Mouse (Mus musculus) cerebellum, postnatal 4 days (tissue): ENCODE measurements around the gene Foxred2.

Experiments used
- DNase-seq, 2 experiments: peaks; one replicate each; pipeline ENCODE4 v3.0.0; 2022; ENCODE audit warnings: low spot score in 2 of 2, mixed read lengths in 1 of 2

Gene Foxred2

DNA sequence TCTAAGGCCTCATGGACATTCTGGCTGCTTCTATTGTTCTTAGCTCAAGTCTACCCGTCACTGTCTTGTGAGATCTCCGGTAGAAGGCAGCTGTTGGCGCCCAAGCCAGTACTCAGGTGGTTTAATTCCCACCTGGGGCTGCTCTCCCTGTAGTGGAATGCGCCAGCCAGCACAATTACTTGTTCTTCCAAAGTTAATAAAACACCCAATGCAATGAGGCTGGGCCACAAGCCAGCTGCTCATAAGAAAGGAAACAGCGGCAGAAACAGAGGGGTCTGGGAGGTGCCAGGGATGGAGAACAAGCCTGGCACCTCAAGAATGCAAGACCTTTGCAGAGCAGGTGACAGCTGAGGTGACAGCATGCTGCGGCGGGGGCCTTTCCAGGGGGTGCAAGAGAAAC is 7.5 kb downstream of the Foxred2 start:
- no peak for DNase-seq

DNA sequence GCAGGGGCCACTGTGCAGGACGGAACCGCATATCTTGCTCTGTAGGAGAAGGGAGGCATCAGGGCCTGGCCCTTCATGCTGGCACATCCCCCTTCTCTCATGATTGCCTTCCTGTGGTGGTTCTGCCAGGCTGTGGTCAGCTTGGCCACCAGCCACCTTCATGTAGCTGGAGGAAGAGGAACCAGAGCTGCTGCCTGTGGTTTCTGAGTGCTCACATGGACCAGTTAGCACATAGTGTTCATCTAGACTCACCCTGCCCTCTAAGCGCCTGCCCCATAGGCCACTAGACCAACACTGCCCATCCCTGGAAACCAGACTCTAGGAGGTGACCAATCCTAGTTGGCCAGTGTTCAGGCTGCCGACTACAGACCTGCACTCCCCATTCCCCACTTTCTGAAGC is 10.8 kb downstream of the Foxred2 start:
- DNase-seq = no peak

DNA sequence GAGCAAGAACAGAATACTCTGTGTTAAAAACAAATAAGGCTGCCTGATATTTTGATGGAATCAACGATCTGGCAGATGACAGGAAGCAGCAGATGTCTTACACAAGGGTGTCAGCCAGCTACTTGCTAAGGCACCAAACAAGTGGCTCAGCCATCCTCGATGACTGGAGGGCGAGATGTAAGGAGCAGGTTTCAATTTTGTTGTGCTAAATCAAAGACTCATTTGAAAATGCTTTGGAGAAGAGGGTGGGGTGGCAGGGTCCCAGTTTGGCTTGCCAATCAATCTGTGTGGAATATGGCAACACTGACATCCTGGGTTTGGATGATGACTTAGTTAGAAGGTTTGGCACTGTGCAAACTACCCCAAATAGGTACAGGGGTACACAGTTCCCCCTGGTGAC is 15.0 kb downstream of the Foxred2 start:
- no peak for DNase-seq

DNA sequence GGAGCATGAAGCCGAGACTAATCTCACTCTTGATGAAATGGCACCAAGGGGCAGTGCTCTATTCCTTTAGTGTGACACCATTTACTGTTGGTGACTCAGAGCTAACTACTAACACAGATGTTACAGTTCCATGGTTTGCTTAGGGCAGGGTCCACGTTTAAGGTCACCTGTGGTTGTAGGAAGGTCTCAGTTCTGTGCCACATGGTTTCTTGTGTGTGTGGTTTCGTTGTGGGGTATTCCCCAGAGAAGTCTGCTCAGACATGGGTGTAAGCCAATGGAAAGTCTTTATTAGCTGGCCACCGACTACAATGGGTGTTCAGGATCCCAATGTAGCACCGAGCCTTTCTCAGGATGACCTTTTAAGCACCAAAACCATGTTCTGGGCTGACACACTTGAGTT is 18.0 kb downstream of the Foxred2 start:
- DNase-seq = no peak

DNA sequence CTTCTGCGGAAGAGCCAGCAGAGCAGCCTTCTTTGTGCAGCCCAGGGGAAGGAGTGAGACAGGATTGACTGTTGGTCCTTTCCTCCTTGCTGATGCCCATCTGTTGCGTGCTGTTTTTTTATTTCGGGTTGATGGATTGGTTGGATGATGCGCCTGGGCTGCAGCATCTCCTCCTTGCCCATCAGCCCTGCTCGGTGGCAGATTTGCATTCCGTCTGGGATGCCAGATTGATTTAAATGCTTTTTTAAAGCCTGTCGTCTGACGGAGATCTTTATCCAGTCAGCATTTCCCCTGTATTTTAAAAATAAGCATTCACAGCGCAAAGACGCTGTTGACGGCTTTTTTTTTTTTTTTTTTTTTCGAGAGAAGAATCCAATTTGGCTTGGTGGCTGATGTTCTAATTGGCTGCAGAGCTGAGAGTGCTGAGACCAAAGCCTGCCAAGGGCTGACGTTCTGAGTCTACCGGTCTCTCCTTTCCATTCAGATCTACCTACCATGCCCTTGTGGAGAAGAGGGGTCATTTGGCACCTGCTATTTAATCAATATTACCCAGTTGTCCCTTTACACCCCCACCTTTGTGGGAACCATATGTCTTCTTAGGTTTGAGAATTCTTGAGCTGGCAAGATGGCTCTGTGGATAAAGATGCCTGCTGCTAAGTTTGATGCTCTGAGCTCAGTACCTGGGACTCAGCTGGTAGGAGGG is 20.7 kb downstream of the Foxred2 start:
- peak in 1 of 2 experiments; percentile 29 for DNase-seq

DNA sequence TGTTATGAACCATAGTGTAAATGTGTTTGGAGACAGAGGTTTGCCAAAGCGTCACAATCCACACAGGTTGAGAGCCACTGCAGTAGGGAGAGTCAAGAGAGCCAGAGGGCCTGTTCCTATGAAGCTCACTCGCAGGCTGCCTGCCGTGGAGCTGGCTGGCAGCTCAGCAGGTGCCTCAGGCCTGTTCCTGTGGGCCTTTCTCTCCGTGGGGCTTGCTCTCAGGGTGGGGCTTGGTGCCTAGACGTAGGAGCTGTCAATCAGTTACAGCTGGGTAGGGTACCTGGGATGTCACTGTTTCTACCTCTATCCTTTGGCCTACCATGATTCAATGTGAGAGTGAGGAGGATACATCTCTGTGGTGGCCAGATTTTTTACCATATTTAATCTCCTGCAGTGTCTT is 21.6 kb downstream of the Foxred2 start:
- no peak for DNase-seq

DNA sequence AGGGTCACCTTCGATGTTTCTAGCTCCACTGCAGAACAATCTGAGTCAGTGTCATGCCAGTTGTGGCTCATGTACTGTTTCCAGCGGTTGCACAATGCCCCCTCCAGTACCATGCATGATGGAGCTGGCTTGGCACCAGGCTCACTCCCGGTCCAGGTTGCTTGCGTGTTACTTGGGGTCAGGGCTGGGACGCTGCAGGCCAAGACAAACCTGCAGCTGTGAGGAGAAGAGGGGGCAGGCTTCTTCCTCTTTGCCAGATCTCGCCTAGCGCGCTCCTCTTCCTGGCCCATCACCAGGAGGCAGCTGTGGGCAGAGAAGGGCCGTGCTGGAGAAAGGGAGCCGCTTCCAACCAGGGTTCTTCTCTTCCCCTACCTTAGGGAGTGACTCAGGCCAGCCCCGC is 22.2 kb downstream of the Foxred2 start:
- DNase-seq = peak in 1 of 2 experiments; percentile 25

DNA sequence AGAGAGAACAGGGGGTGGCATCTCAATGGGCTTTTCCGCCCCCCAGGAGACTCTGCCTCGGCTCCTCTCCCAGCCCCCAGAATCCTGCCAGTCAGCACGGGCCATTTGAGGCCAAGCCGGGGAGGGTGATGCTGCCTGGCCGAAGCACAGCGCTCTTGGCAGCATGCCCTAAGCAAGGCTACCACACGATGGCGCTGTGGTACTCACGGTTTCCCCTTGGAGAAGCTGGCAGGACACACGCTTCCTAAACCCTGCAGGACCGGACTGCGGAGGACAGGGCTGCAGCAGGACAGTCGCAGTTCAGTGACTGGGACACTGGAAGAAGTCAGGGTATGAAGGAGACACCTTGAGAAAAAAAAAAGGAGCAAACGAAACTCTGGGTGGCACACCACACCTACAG is 22.8 kb downstream of the Foxred2 start:
- DNase-seq = peak; percentile 100

DNA sequence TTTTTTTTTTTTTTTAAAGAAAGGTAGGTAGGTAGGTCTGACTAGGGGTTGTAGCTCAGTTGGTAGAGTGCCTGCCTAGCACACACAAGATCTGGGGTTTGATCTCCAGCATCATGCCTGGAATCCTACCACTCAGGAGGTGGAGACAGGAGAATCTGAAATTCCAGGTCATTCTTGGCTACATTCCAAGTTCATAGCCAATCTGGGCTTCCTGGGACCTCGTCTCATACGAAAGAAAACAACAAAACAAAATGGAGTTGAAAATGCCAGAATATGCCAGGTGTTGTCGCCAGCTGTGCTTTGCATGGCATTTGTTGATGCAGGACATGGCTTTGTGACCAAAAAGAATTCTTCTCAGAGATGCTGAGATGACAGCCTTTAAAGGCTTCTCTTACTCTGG is 23.3 kb downstream of the Foxred2 start:
- no peak for DNase-seq

DNA sequence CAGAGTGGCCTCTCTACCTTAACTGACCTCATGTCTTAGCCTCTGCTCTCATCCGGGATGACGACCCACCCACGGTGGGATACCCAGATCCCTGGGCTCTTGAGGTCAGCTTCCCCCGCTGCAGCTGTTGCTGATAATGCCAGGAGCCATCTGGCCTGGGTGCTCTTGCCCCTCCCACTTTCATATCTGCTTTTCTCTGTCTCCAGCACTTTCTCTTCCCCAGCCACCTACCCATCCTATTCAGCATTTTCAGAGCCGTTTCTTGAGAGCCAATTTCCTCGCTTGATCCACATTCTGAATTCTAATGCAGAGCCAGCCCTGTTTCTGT is 24.9 kb downstream of the Foxred2 start:
- DNase-seq = no peak

DNA sequence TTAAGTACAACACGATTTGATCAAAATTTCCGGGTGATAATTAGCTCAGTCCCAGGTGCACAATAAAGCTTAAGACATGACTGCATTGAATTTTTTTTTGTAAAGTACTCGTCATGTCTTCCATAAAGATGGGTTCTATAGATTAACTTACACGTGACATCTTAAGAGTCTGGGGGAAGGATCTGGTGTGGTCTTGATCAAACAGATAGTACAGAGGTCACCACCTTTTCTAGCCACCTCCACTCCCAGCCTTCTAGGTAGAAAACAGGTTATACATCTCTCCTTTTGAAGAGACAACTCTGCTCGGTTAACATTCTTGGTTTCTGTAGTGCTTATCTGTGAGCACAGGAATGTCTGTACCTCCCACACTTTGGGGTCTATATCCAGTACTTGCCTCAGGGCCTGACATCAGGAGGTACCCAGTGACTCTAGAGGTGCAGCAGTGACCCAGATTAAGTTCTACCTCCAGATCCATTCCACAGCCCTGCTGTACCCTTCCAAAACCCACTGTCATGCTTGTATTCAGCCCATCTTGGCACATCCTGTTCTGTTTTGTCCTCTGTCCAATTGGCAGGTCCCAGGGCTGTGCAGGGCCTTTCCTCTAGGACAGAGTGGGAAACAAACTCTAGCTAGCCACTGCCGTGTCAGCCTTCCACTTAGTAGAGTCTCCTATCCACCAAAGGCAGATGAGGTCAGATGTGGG is 25.4 kb downstream of the Foxred2 start:
- DNase-seq = no peak

DNA sequence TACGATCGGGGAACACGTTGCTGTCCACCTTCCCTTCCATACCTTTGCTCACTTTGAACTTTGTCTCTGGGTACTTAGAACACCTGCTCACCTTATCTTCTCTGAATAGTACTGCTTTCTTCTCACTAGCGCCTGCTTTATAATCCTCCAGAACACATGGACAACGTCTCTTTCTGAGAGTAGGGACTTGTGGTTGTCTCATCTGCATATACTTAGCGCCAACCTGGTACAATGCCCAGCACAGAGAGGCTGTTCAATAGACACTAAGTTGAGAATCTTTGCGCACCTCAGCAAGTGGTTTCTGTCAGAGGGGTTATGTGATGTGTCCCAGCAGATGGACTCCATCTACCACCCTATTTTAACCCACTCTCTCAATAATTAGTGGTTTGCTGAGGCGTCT is 26.7 kb downstream of the Foxred2 start:
- DNase-seq = no peak

DNA sequence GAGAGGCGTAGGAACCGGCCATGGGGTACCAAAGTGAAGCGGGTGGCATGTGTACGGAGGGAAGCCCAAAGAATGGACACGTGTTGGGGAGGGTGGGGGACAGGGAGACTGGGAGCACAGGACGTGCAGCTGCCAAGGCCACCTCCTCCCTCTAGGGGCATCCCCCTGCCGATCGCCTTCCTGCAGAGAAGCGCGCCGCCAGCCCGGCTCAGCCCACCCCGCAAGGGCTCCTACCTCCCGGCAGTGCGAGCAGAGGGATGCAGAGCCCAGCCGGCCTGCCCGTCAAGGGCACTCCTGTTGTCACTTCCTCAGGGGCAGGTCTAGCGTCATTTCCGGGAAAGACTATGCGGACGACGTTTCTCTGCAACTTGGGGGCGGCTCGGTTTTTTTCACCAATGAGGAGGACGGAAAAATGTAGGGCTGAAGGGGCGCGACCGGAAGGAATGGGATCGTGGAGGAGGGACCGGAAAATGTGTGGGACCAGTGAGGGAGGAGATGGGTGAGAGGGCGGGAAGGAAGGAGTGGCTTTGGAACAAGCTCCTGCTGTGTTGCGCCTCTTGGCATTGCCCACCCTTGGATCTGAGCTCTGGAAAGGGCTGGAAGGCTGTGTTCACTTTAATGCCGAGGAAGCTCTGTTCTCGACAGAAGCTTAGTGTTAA is 27.7 kb downstream of the Foxred2 start, which contains the start of gene Txn2:
Gene Txn2 (minus strand): TSS at position 334 of the 659 bp plus-strand sequence.
- peak; percentile 84 to 90 for DNase-seq

DNA sequence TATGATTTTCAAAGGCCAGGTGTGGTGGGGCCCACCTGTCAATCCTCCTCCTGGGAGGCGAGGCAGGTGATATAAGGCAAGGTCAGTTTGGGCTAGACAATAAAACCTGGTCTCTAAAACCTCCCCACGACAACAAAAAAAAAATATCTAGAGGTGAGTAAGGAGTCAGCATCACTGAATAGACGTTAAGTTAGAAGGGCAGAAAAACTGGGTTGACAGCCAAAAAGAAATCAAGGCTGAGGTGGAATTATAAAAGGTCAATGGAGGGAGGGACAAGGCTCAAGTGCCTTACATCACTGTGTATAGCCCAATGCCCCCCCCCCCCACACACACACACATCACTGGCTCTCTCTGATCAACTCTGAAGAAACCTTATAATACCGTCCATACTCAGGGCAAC is 28.4 kb downstream of the Foxred2 start:
- DNase-seq = no peak

DNA sequence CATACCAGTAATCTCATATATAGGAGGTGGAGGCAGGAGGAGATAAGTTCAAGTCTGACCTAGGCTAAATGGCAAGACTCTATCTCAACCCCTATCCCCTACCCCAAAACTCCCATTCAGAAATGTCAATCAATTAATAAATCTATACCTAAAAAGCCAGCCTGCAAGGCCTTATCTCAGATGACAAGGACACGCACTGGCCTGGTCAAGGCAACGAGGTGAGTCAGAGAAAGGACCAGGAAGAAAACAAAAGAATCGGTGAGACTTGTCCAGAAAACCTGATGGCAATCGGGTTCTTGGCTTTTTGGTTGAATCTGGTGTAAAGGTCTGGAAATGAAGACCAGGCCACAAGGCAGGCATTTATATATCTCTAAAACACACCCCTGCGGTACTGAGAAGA is 29.6 kb downstream of the Foxred2 start:
- no peak for DNase-seq

DNA sequence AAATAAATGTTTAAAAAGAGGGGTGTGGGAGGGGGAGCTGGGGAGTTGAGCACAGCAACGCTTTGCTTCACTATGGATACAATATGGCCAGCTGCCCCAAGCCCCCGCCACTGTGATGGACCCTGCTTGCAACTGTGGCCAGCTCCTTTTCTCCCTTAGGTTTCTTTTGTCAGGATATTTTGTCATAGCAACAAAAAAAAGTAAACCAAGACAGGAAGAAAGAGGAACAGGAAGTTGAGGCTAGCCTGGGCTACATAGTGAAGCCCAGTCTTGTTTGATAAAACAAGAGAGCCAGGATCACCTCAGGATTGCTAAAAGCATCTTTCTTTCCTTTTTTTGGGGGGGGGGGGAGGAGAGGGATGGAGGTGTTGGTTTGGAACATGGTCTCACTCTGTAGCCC is 31.3 kb downstream of the Foxred2 start:
- no peak for DNase-seq

DNA sequence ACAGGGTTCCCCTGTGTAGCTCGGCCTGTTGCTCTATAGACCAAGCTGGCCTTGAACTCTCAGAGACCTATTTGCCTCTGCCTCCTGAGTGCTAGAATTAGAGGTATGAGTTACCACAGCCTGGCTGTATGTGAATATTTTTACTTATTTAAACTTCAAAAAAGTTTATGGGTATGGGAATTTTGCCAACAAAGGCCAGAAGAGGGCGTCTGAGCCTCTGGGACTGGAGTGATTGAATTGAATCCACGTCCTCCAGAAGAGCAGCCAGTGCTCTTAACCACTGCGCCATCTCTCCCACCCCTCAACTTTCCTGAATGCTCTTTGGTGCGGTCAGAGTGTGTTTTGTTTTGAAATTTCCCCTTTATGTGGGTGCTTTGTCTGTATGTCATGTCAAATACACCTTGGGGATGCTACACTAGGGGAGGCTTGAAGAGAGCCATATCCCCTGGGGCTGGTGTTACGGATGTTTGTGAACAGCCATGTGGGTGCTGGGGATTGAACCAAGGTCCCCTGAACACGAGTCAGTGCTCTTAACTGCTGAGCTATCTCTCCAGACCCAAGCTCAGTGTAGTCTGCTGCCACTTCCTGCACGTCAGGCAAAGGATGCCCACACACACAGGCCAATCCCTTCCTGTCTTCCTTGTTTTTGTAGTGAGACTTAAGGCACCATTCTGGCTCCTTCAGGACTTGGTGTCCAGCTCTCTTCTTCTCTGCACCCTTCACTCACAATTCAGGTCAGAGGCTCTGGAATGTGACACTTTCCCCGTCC is 33.1 kb downstream of the Foxred2 start:
- no peak for DNase-seq

DNA sequence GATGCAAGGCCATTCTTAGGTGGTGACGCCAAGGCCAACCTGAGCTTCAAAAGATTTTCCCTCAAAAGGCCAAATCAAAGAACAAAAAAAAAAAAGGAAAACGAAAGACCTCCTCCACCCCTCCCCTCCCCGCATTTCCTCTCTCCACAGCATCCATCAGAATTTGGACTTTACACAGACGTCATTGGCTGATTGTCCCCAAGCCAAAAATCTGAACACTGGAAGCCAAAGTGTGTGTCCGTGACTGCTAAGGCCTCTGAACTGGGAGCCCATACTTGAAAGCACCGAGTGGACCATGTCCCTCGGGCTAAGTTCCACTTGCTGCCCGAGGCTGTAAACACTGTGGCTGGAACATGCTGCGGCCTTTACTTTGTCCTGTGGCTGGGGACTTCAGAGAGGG is 33.8 kb downstream of the Foxred2 start:
- DNase-seq = no peak

DNA sequence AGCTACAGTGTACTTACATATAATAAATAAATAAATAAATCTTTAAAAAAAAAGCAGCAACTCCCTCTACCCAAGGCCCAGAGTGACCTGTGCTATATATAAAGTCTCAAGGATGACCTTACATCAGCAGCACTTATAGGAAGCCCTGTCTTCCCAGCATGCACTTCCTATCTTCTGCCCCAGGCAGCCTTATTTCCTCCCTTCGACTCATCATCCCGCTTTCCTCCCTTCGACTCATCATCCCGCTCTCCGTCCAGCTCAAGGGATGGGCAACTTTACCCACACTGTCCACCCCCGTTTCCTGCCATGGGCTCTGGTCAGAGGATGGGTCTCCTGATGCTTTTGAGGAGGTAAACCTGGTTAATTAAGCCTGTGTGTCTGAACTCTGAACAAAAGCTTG is 34.9 kb downstream of the Foxred2 start:
- no peak for DNase-seq

DNA sequence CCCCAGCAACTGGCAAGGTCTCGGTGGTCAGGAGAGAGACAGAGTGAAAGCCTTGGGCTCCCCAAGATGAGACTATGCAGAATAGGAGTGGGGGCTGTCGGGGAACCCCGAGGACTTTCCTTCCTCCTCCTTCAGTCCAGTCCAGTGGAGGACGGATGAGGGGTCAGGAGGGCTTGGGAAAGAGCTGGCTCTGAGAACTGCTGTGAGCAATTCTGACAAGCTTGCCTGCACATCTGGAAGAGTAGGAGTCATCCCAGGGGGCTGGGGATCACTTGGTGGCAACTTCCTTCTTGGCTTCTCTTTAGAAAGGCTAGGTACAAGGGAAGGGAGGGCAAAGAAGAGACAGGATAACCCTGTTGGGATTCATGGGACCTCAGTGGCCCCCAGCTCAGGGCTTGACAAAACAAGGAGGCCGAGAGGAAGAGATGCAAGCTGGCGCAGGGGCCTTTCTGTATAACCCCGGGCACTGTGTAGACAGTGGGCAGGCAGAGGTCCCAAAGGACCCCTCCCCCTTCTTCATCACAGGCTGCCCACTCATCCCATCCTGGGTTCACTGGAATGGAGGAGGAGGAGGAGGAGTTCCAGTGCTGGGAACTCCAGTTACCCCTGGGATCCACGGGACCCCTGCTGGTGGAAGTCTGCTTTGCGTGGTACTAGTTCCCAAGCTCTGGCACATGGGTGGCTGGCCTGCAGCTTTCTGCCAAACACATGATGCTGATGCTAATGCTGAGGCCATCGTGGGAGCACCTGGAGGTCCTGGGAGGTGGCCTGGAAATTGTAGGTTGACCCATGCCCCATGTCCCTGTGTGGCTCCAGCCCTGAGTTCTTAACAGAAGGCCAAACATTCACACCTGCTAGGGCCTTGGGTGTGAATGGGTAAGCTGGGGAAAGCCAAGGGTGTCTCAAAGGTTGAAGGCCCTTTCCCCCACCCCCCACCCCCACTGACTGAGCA is 35.7 kb downstream of the Foxred2 start:
- DNase-seq = no peak

DNA sequence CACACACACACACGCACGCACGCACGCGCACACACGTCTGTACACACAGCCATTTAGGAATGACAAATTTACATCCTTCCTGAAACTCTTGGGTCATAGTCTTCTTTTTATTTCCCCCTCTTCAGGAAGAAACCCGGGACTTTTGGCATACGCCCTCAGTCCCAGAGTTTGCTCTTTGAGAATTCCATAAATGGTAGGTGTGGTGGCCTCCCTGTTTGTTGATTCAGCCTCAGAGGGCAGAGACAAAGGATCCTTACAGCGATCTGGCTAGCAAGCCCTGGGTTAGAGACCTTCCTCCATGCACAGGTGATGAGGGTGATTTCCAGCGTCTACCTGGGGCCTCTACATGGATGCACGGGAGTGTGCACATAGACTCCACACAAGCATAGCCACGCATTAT is 37.1 kb downstream of the Foxred2 start:
- no peak for DNase-seq
